Comparison of ENCODE assay signal across 9 mouse cellular contexts in the genomic region with DNA sequence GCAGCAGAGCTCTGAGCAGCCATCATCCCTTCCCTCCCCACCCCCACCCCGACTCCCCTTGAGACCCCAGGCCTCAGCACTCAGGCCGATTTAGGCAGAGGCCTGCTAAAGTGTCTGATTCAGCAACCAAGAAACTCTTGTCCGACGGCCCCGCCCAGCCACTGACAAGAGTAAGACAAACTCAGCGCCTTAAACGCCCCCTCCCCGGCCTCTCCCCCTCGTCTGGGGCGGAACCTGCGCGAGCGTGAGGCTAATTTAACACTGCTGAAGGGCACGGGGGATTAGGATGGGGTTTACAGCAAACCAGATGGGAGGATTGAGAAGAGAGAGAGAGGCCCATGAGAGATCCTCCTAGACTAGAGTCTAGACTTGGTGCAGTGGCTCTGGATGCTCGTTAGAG.
DNase-seq lines count a peak whose midpoint lies in the region; ATAC-seq and TF ChIP-seq lines count a peak whose summit lies in the region.
"Had no signal": no experiment of that assay in that cellular context is flagged by ENCODE, and none has a peak within 500 bp of the region (broad histone marks: within the 10 kb centered on the region; RNA-seq: fewer than 3 reads in every experiment).

No protein-coding gene starts in this region.

- no peak overlapping the region for H3K4me2 ChIP-seq in kidney, embryonic 15.5 days
- H3K4me2 ChIP-seq in heart, embryonic 16.5 days (ENCODE audit: low read depth, low read length), result no peak overlapping the region
- H3K4me2 ChIP-seq: hindbrain, embryonic 15.5 days had no signal

- peak; percentile 30; the same call in 1 of the 2 replicates for ATAC-seq in kidney, embryonic 15.5 days (replicated peaks; ENCODE audit: low FRiP score)
- ATAC-seq in heart, embryonic 16.5 days (replicated peaks; ENCODE audit: extremely low read depth, insufficient read depth, low FRiP score), result no peak
- ATAC-seq in erythroid progenitor cell, adult 5-6 weeks (replicated peaks; ENCODE audit: low FRiP score, poor library complexity, severe bottlenecking), result no peak

- H3K27me3 ChIP-seq in kidney, embryonic 15.5 days, result no peaks in the 10 kb centered on the region
- no peaks in the 10 kb centered on the region for H3K27me3 ChIP-seq in heart, embryonic 16.5 days (ENCODE audit: control insufficient read depth, insufficient read depth, low read length)
- H3K27me3 ChIP-seq: hindbrain, embryonic 15.5 days had no signal

- peaks cover 18% of the 10 kb centered on the region; the same call in 1 of the 2 replicates for H3K36me3 ChIP-seq in kidney, embryonic 15.5 days
- peaks cover 10% of the 10 kb centered on the region; the same call in 1 of the 2 replicates for H3K36me3 ChIP-seq in heart, embryonic 16.5 days (ENCODE audit: control insufficient read depth, insufficient read depth)

- no peak for DNase-seq in kidney, adult 9 months
- peak; percentile 54 for DNase-seq in brain, embryonic 14.5 days (ENCODE audit: low read depth)
- peak; percentile 54 to 69 for DNase-seq in lung, postnatal 4 days
- no peak for DNase-seq in spleen, postnatal 10 days (ENCODE audit: low spot score in 2 of 2)
- DNase-seq in cerebellum, adult 11 months, result no peak

- no peak overlapping the region for H3K9ac ChIP-seq in kidney, embryonic 15.5 days
- peak overlapping the region; percentile 16; the same call in 1 of the 2 replicates for H3K9ac ChIP-seq in heart, embryonic 16.5 days (ENCODE audit: low read length)
- H3K9ac ChIP-seq: hindbrain, embryonic 15.5 days had no signal

- peak overlapping the region; percentile 67 for H3K27ac ChIP-seq in kidney, embryonic 15.5 days
- H3K27ac ChIP-seq in heart, embryonic 16.5 days (ENCODE audit: low read length), result peak overlapping the region; percentile 78
- H3K27ac ChIP-seq: hindbrain, embryonic 15.5 days had no signal

- TF ChIP-seq POLR2A in brain, embryonic 14.5 days (IDR thresholded peaks at IDR 0.05; ENCODE audit: borderline replicate concordance, extremely low read depth, insufficient read depth, insufficient read length, poor library complexity, severe bottlenecking), result no peak

- WGBS in kidney, embryonic 15.5 days, result 12% methylated on average over 15 of the region's 15 CpGs
- WGBS in heart, embryonic 16.5 days, result 40% methylated on average over 15 of the region's 15 CpGs

- H3K4me1 ChIP-seq in kidney, embryonic 15.5 days, result peaks cover 29% of the 10 kb centered on the region
- H3K4me1 ChIP-seq in heart, embryonic 16.5 days (ENCODE audit: control insufficient read depth, insufficient read depth, low read length), result peaks cover 54% of the 10 kb centered on the region

- no peak overlapping the region for H3K4me3 ChIP-seq in kidney, embryonic 15.5 days (replicated peaks)
- no peak overlapping the region for H3K4me3 ChIP-seq in heart, embryonic 16.5 days (ENCODE audit: low read length)
- H3K4me3 ChIP-seq: hindbrain, embryonic 15.5 days had no signal

- no peak for TF ChIP-seq CTCF in brain, embryonic 14.5 days (IDR thresholded peaks at IDR 0.05; ENCODE audit: borderline replicate concordance, extremely low read depth, insufficient read depth, insufficient read length)

- H3K9me3 ChIP-seq in kidney, embryonic 15.5 days (replicated peaks), result no peaks in the 10 kb centered on the region
- H3K9me3 ChIP-seq in heart, embryonic 16.5 days (replicated peaks; ENCODE audit: control insufficient read depth, low read length), result no peaks in the 10 kb centered on the region
- H3K9me3 ChIP-seq: hindbrain, embryonic 15.5 days had no signal

Comparison
In these comparisons a context has a peak if more than half of its experiments do, and no peak if none do; other contexts are left out.
1. DNase-seq: peak in brain, embryonic 14.5 days (single experiment) and lung, postnatal 4 days (2 of 2); none in kidney, adult 9 months (single experiment), spleen, postnatal 10 days (0 of 2) and cerebellum, adult 11 months (single experiment).